Mouse (Mus musculus): ENCODE data around the gene Ablim1.
A peak's percentile ranks its signal among the peaks of the same experiment; 100 is the strongest.

Gene Ablim1

DNA sequence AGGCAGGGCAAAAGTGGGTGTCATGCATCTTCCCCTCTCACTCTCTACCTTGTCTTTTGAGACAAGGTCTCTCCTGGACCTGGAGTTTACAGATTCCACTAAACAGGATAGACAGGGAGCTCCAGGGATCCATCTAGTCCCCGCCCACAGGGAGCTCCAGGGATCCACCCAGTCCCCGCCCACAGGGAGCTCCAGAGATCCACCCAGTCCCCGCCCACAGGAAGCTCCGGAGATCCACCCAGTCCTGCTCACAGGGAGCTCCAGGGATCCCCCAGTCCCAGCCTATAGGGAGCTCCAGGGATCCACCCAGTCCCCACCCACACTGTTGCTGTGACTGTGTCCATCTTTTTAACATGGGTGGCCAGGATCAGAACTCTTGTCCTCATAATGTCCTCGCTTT lies 16.7 kb downstream of the Ablim1 start:
- peak; percentile 98 for DNase-seq

DNA sequence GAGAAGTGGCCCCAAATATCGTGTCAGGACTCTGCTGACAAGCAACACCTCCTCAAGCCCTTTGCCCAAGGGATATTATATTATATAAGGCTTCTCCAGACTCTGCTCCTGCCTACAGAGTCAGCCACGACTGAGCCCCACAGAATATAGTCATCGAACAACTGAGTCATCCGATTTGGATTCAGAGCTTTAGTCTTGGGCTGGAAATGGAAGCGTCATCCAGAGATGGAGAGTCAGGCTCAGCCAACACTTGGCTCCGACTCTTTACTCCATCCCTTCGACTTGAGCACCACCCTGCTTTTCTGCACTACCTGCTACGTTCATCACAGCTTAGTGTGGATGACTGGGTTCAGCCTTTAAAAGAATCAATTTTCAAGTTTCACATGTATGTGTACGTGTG lies 17.3 kb downstream of the Ablim1 start:
- DNase-seq, result no peak

DNA sequence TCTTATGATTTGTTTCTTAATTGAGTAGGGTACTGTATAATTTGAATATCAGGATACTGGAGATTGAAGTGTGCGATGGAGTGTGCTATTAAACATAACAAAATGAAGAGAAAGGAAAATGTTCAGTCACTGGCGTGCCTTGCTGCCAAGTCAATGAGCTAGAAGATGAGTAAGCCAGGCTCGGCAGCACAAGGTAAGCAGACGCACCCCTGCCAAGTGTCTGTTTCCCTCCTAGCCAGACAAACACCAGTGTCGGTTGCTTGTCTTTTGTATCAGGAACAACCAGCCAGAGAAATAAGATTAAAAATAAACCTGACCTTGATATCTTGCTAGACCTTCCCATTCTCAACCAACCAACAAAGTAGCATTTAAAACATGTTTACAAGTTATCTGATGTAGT lies 18.2 kb downstream of the Ablim1 start:
- peak; percentile 96 for DNase-seq

DNA sequence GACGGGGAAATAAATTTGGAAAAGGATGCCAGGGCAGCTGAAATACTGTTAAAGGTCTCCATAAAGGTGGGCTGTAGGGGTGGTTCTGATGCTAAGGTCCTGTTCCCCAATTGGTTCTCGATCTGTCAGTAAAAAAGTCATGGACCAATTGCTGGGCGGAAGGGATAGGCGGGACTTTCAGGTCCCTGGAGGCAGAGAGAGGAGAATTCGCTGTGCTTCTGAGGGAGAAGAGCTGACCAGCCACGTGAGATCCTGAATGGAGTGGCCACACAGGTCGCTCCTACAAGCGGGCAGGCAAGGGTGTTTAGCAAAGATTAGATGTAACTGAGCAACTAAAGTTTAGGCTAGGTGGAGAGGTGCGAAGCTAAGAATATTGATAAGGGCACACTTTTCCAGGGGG lies 19.2 kb downstream of the Ablim1 start:
- DNase-seq, result peak; percentile 95

DNA sequence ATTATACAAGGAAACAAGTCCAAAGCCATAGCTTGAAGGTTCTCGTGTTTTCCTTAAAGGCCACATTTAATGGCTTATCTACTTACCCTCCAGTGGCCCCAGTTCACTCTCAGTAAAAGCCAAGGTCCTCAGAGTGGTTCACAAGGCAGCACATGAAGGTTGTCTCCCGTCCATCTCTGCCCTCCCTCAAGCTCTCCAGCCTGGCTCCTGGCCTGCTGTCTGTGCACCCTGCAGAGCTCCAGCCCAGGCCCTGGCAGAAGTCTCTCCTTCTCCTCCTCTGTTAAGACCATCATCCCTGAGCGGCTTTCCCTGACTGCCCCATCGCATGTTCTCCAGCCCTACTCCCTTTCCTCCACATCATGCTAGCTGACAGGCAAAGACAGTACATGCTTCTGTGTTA lies 20.4 kb downstream of the Ablim1 start:
- DNase-seq, result peak; percentile 93

DNA sequence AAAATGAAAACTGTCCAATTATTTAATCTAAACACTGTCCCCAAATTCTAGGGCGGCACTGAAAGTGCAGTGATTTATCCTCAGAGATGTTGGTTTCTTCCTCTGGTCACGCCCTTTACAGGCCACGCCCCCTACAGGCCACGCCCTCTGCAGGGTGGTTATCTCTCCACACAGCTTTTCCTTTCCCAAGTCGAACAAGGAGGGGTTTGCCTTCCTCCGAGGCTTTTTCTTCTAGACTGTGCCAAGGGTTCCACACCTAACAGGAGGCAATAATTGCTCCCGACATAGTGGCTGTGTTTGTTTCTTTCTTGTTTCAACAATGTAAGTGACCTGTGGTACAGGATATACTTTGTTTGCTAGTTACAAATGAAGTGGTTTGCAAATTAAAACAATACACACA lies 21.0 kb downstream of the Ablim1 start:
- DNase-seq, result peak; percentile 99

DNA sequence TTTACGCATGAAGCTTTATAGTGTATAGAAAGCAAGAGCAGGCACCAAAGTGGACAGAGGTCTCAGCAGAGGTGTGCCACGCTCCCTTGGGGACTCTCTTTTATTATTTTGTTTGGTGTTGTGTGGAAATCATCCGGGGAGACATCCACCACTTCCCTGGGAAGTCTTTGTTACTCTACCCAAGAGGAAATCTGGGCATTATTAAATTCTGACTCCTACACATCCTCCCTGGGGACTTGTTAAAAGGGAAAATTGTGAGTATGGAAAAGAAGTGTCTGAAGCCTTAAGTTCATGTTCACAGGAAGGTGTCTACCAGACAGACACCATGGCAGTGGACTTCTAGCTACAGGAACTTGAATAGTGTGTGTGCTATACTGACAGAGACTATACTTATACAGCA lies 31.4 kb downstream of the Ablim1 start:
- DNase-seq, result no peak

DNA sequence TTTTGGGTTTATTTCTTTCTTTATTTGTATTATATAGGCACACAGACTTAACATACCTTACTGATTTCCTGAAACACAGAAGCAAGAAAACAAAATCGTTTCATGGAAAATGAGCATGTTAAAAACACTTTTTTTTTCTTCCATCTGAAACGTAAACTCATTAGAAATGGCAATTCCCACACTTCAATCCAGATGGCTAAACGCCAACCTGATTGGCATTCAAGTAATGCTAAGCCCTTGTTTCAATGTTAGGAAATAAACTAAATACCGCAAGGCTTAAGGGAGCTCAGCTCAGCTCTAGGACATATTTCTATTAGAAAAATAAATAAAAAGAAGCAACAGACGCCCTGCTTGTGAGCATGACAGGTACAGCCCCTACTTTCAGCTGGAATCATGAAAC lies 32.1 kb downstream of the Ablim1 start:
- DNase-seq, result no peak

DNA sequence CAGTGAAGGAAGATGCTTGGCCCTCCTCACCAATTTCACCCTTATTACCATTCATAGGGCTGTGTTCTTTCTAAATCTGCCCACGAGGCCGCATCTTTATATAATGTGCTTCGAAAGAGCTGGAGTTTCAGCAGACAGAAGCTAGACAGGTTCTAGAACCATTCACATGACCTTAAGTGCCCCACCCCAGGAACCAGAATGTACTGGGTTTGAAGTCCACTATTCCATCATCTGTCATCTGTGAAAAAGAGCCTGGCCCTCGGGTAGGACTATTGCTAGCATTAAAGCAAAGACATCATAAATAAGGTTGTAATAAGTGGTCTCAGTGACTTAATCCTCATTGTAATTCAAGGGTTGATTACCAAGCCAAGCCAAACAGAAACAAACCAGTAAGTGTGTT lies 35.1 kb downstream of the Ablim1 start:
- DNase-seq, result no peak

DNA sequence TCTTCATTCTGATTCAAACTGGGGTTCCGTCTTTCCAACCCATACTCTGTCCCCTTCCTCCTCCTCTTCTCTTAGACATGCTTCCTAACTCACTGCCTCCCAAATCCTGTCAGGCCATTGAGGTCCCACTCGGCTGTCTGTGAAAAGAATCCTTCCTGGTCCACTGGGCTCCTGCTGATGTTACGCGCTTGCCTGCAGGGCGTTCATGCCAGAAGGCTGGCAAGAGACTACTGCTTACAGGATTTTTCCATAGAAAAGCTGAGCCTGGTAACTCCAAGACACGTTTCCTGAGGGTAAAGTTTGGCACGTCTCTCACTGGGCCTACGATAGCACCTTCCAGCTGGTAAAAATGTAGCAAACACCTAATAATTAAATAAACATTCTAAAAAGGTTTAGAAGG lies 36.5 kb downstream of the Ablim1 start:
- peak; percentile 87 for DNase-seq

DNA sequence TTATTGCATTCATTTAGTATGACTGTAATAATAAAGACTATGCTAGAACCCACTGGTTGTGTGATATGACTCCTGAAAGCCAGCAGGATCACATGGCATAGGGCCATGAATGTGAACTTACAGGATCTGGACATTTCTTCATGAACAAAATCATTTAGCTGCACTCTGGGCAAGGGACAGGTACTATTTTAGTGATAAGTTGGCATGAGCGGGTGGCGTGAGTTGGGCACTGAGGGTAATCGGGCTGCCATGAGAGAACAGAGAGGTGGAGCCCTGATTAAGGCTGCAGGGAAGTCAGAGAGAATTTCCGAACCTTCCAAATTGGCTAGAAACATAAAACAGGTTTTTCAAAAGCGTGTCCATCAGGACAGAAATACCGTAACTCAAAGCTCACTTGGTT lies 37.7 kb downstream of the Ablim1 start:
- DNase-seq, result peak; percentile 85

DNA sequence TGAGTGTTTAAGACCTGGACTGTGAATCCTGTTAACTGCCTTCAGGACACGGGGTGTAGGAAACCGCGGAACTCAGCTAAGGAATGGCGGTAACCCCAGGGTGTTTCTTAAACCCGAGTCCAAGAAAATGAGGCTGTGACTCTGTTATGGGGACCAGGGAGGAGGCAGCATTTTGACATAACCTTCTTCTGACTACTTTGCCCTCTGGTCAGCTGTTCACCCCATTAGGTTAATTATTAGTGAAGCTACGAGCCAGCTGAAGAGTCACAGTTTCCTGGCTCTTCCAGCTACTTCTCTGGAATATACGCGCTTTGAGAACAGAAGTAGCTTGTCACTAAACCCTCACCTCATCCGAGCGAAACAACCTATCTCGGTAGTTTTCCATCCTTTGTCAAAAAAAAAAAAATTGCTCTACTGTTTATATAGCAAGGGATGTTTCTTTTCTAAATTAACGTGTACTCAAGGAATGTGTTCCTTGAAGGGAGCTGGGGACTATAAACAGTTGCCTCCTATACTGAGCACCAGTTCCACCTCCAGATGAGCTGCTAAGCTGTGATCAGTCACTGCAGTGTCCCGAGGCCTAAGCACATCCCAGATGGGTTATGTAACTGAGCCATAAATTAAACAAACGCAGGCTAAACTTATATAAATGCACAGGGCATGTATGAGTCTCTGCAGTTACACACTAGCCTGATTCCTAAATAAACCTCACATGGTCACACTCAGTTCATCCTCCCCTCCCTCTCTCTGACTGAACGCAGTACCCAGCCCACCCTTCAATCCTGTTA lies 39.4 kb downstream of the Ablim1 start:
- peak; percentile 89 for DNase-seq

DNA sequence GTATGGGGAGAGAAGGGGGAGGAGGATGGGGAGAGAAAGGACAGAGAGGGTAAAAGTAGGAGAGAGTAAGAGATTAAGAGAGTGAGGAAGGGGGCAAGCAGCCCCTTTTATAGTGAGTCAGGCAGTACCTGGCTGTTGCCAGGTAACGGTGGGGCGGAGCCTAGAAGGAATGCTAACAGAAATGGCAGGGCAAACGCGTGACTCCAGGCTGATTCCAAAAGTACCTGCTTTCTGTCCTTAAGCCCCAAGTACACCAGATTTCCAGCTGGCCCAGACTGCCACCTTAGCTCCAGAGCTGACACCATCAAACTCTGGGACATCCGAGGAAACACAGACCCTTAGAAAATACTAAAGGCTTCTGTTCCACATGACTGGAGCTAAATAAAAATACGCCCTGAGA lies 40.0 kb downstream of the Ablim1 start:
- peak; percentile 95 for DNase-seq

DNA sequence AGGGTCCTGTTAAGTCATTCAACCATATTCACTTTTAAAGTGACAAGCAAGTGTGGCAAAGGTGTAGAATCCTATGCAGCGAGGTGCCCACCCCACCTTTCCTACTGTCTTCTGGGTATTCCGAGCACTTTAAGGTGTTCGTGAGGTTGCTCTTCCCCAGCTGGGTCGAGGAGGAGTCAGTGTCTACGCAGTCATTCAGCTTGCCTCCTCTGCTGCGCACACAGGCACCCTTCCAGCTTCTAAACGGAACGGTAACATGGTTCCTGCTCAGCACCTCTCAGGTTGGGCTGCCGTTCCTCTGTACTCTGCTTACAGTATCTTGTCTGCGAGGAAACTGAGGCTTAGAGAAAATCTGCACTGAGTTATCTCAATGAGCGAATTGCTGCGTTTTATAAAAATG lies 40.4 kb downstream of the Ablim1 start:
- no peak for DNase-seq

DNA sequence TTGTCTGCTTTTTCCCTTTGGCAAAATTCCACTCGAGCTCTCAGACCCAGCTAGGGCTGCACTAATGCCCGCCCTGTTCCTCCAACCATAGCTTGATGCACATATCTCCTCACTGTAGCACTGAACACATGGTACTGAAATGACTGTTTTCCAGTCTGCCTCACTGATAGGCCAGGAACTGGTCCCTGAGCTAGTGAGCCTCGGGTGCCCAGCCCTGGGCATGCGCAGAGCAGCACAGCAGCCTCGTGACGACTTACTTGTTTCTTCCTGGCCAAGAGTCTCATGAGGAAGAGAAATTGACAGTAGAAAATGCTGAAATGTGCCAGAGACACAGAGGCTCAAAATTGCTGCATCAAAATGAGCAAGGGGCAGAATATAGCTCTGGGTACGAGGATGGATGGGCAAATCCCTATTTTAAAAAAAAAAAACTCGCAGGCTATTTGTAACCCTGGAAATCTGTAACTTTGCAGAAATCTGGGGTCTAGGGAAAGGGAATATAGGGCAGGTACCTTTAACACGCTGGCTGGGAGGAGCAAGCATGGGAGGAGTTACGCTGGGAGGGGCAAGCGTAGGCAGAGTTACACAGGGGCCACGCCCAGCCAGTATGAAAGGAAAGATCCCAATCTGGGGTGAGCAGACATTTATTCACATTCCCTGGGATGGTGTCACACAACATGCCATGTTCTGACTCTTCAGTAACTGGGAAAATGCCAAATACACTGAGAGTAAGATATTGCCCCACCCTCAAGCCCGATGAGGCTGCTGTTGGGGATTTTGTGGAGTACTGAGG lies 41.7 kb downstream of the Ablim1 start:
- DNase-seq, result peak; percentile 99

DNA sequence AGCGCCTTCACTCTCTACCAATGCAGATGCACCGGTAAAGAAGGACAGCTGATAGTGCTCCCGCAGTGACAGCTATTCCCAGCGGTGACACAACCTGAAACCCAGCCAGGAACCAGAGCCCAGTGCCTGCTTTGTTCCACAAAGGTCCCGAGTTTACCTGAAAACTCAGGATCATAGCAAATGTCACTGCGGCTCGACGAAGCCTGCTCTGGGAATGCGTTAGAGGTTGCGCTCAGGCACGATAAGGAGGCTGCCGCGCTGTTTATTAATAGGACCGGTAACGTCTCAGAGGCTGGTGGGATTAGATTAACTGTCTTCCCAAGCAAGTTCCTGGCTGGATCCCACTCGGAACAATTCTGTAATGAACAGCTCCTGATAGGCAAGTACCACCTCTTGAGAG lies 43.0 kb downstream of the Ablim1 start:
- DNase-seq, result peak; percentile 96

DNA sequence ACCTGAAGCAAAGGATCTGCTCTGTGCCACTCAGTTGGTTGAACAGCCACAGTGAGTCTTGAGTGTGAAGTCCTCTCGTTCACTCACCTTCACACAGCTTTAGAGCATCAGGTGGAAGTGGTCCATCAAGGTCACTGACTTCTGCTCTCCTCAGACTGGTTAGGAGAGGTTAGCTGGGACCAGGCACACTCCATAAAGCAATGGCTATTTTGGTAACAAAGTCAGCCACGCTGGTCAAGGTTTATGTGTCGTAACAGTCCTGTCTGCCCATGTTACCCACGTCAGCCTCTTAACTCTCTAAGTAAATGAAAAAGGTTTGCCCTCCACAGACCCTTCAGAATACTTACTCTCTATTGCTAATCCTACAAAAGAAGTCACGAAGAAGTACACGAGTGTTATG lies 44.0 kb downstream of the Ablim1 start:
- peak; percentile 90 for DNase-seq

DNA sequence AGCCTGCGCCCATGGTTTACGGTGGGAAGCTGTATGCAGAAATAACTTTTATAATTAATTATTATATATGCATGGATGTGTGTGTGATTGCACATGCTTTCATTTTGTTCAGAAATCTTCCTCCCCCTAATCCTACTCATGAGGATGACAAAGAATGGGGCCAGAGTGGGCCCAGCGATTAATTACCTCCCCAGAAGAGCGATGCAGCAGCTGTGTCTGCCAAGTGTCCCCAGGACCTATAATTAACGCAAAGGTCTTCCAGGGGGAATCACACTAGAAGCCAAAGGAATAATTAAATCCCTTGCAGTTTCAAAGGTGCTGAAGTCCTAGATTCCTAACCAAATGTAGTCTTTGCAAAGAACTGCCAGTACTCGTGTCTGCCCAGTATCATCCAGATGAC lies 44.9 kb downstream of the Ablim1 start:
- peak; percentile 94 for DNase-seq

DNA sequence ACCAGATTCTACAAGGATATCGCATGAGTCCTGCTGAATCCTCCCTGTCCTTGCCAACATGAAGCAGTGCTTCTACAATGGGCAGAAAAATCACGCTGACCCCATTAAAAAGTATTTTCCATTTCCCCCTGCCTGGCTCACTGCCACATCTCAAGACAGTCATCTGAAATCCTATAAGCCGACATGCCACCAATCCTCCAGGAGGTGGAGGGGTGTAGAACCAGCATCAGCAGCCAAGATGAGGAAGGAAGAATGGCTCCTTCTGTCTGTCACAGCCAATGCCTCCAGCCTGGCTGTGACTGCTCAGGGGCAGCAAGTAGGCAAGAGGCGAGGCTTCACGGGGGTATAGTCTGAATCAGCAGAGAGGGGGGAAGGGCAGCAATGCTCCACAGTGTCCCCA lies 47.2 kb downstream of the Ablim1 start:
- DNase-seq, result peak; percentile 92

DNA sequence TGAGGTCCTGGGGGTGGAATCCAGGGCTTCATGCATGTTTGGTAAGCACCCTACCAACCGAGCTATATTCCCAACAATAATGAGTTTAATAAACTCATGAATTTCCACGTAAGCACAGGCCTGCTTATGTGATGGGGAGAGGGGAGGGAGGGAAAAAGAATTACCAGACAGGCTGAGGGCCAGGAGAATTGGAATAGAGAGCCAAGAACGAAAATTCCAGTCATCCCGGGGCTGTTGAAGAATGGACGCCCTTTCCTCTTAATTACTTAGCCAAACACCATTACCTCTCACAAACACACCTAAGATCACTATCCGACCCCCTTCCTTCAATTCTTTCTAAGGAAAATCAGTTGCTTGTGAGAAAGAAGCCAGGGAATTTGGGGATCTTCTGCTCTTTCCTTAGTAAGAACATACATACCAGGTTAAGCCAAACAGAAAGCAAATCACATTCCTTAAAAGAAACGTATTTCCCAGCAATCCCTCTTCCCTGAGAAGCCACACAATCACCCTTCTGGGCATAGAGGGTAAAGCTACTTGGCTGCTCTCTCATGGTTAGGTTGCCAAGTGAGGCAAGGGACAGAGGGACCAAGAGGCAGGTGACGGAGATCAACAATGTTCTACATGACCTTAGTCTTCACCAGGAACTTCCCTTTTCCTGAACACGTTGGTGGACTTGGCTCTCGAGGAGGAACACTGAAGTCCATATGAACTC lies 48.2 kb downstream of the Ablim1 start:
- peak; percentile 98 for DNase-seq

DNA sequence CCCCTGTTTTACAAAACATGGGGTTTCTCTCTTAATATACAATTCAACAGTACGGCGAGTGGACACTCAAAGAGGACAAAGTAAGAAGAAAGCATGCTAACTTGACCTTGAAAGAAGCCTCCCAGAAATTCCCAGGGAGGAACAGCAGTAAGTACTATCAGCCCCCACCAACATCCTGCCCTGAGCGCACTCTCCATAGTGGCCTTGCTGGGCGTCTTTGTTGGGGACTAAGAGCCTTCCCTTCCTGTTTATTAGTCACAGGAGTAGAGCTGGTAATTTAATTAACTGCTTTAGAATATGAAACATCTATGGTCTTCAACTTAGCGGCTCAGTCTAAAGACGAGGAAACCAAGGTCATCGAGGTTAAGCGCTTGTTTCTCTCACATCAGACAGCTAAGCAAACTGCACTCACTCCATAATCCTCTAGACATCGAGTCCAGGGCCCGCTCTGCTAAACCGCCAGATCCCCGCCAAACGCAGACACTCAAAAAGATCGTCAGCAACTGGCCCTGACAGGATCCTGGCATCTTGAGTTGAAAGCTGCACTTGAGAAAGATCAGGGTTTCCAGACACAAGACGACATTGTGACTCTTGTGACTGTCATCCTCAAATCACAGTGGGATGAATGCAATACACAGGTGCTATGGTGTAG lies 50.3 kb downstream of the Ablim1 start:
- peak; percentile 98 for DNase-seq

DNA sequence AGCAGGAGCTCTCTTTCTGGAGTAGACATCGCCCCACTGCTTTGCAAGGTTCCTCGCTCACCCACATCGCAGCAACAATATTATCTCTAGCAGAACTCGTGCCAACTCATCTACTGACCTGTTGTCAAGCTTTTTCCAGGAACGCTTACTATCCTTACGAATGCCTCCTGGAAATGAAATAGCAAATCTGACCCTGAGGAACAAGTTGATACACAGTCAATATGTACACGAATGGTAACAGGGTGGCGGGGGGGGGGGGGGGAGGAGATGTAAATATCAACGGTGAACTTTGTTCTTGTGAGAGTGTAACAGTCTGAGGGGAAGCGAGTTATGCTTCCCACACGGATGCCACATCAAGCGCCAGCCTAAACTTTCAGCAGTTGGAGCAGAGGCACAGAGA lies 56.9 kb downstream of the Ablim1 start:
- peak; percentile 85 for DNase-seq

DNA sequence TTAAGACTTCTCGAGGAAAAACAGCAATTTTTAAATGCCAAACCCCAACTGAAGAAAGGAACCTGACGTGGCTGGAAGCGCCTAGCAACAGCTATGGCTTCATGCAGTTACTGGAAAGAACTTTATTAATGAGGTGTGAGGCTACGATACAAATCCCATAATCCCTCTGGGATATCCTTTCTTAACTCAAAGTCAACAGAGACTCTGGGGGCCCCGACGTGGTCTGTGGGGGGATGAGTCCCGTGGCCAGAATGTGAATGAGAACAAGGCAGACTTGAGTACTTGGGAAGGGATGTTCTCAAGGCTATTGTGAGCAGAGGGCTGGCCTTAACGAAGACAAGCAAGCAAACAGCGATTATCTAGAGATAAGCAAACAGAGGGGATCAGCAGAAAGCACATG lies 58.1 kb downstream of the Ablim1 start:
- DNase-seq, result no peak
